Mouse (Mus musculus) liver, adult 2 months (tissue): ENCODE measurements at regions not wholly inside any gene's neighbourhood (a gene's known extent, or its start where the extent isn't known, plus 50 kb on each side); places are given as distances from the start of the nearest gene placed in this dataset.

ENCODE experiments used
- CTCF ChIP-seq: fragments of 200-500 bp; IDR thresholded peaks from 2 replicates; pipeline ENCODE4 v1.5.1; 2011; ENCODE audit warnings: low read depth, low read length, control low read depth
- POLR2A ChIP-seq: fragments of 200-500 bp; IDR thresholded peaks from 2 replicates; pipeline ENCODE4 v1.6.1; 2011; ENCODE audit warnings: low read length, control low read depth; ENCODE audit not compliant: insufficient read depth; ENCODE audit errors: extremely low read depth

DNA sequence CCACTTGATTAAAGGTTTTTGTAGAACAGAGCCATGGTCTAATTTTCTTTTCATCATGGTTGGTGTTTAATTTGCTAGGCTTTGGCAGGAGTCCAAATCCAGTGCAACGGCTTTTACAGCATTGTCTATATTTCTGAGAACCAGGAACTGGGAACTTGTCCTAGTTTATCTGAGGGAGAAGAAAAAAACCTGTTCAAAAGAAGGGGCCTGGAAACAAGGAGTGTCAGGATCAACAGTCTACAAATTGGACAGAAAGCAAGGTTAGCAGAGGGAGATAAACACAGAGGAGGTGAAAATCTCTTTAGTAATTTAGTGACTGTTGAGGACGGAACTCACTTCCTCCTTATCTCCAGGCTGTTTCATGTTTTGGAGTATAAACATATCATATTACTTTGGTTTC is 74.9 kb upstream of the C9orf72 start:
- TF ChIP-seq CTCF (no peak), POLR2A (no peak)
